Mouse (Mus musculus): Measurements from ENCODE around the gene Hist1h1t. TPM values are rescaled to one million over a fixed set of nuclear protein-coding genes. Genes with fewer than 3 reads are reported as not detected.
A peak's percentile ranks its signal among the peaks of the same experiment; 100 is the strongest.
"Not testable (repeated sequence)": the region's sequence is repeated elsewhere in the genome, so short reads cannot be mapped to it uniquely, and the experiment has no call there.

Gene Hist1h1t
- polyA plus RNA-seq (2014; fragmentation: Nextera tagmentation; extraction: Ambion mirVana), result 0.27 TPM in 1 of 2 replicates, not detected in the other

- H3K27ac ChIP-seq (ENCODE audit: low read depth), result no peak within 1 kb of the TSS
Measured at GRCm38 (mm10) chr13:23695514-23695913, at the start of gene Hist1h1t. TSS of gene Hist1h1t (plus strand) at chr13:23695814.

GRCm38 (mm10) chr13:23659636-23660366 is 35.8 kb upstream of the Hist1h1t start:
- DNase-seq (ENCODE audit: low spot score), result no peak
- Histone ChIP-seq H3K27me3 (replicated peaks; ENCODE audit: control insufficient read depth, insufficient read depth, low read length) (no peaks in the 10 kb centered on the region), H3K36me3 (ENCODE audit: control insufficient read depth, insufficient read depth, low read length) (no peaks in the 10 kb centered on the region), H3K4me1 (replicated peaks; ENCODE audit: control insufficient read depth, insufficient read depth, low read length) (no peaks in the 10 kb centered on the region), H3K9me3 (ENCODE audit: control insufficient read depth, low read length) (no peaks in the 10 kb centered on the region), H3K4me2 (ENCODE audit: low read length) (no peak overlapping the region), H3K4me3 (ENCODE audit: low read depth, low read length) (no peak overlapping the region), H3K9ac (ENCODE audit: low read length) (no peak overlapping the region), H3K27ac (ENCODE audit: low read depth) (no peak overlapping the region)
- ATAC-seq (replicated peaks; ENCODE audit: low FRiP score, low TSS enrichment, low read depth), result no peak
- 67% methylated on average over 6 of the region's 6 CpGs for WGBS

More at GRCm38 (mm10) chr13:23695514-23695913, at the start of gene Hist1h1t:
- Histone ChIP-seq H3K36me3 (ENCODE audit: control insufficient read depth, insufficient read depth, low read length) (no peaks in the 10 kb centered on the region), H3K9ac (ENCODE audit: low read length) (no peak within 1 kb of the TSS), H3K27me3 (replicated peaks; ENCODE audit: control insufficient read depth, insufficient read depth, low read length) (no peaks in the 10 kb centered on the region), H3K4me3 (ENCODE audit: low read depth, low read length) (no peak within 1 kb of the TSS), H3K9me3 (ENCODE audit: control insufficient read depth, low read length) (no peaks in the 10 kb centered on the region), H3K4me1 (replicated peaks; ENCODE audit: control insufficient read depth, insufficient read depth, low read length) (peaks cover 13% of the 10 kb centered on the region; the same call in 1 of the 2 replicates), H3K4me2 (ENCODE audit: low read length) (no peak within 1 kb of the TSS)
- 48% methylated on average over 13 of the region's 13 CpGs for WGBS
- DNase-seq (ENCODE audit: low spot score), result no peak
- no peak for ATAC-seq (replicated peaks; ENCODE audit: low FRiP score, low TSS enrichment, low read depth)

GRCm38 (mm10) chr13:23662536-23662935 is 33.1 kb upstream of the Hist1h1t start:
- 59% methylated on average over 3 of the region's 3 CpGs for WGBS
- Histone ChIP-seq H3K36me3 (ENCODE audit: control insufficient read depth, insufficient read depth, low read length) (no peaks in the 10 kb centered on the region), H3K27ac (ENCODE audit: low read depth) (no peak overlapping the region), H3K4me2 (ENCODE audit: low read length) (no peak overlapping the region), H3K4me1 (replicated peaks; ENCODE audit: control insufficient read depth, insufficient read depth, low read length) (no peaks in the 10 kb centered on the region), H3K4me3 (ENCODE audit: low read depth, low read length) (no peak overlapping the region), H3K27me3 (replicated peaks; ENCODE audit: control insufficient read depth, insufficient read depth, low read length) (no peaks in the 10 kb centered on the region), H3K9ac (ENCODE audit: low read length) (no peak overlapping the region), H3K9me3 (ENCODE audit: control insufficient read depth, low read length) (no peaks in the 10 kb centered on the region)
- DNase-seq (ENCODE audit: low spot score) (no peak), ATAC-seq (replicated peaks; ENCODE audit: low FRiP score, low TSS enrichment, low read depth) (no peak)

GRCm38 (mm10) chr13:23681990-23682582 is 13.5 kb upstream of the Hist1h1t start:
- Histone ChIP-seq H3K4me1 (replicated peaks; ENCODE audit: control insufficient read depth, insufficient read depth, low read length) (peaks cover 4% of the 10 kb centered on the region; the same call in 1 of the 2 replicates), H3K36me3 (ENCODE audit: control insufficient read depth, insufficient read depth, low read length) (no peaks in the 10 kb centered on the region), H3K9ac (ENCODE audit: low read length) (no peak overlapping the region), H3K9me3 (ENCODE audit: control insufficient read depth, low read length) (no peaks in the 10 kb centered on the region), H3K4me2 (ENCODE audit: low read length) (0 out of 2 replicates have a peak overlapping the region, but pooled peaks have one; percentile 49), H3K27ac (ENCODE audit: low read depth) (peak overlapping the region; percentile 99; the same call in 1 of the 2 replicates), H3K4me3 (ENCODE audit: low read depth, low read length) (no peak overlapping the region; the same call in 1 of the 2 replicates), H3K27me3 (replicated peaks; ENCODE audit: control insufficient read depth, insufficient read depth, low read length) (no peaks in the 10 kb centered on the region)
- ATAC-seq (replicated peaks; ENCODE audit: low FRiP score, low TSS enrichment, low read depth) (no peak), DNase-seq (ENCODE audit: low spot score) (no peak)
- 78% methylated on average over 6 of the region's 6 CpGs for WGBS

- H3K4me1 ChIP-seq (replicated peaks; ENCODE audit: control insufficient read depth, insufficient read depth, low read length), result peaks cover 4% of the 10 kb centered on the region; the same call in 1 of the 2 replicates
- H3K9ac ChIP-seq (ENCODE audit: low read length), result peak overlapping the region; percentile 55
- ATAC-seq (replicated peaks; ENCODE audit: low FRiP score, low TSS enrichment, low read depth), result no peak
- DNase-seq (ENCODE audit: low spot score), result peak; percentile 76
- peak overlapping the region; percentile 99 for H3K27ac ChIP-seq (ENCODE audit: low read depth)
- H3K27me3 ChIP-seq (replicated peaks; ENCODE audit: control insufficient read depth, insufficient read depth, low read length), result no peaks in the 10 kb centered on the region
- H3K4me2 ChIP-seq (ENCODE audit: low read length), result peak overlapping the region; percentile 49
- H3K4me3 ChIP-seq (ENCODE audit: low read depth, low read length), result peak overlapping the region; percentile 45
- 21% methylated on average over 1 of the region's 1 CpGs for WGBS
- no peaks in the 10 kb centered on the region for H3K36me3 ChIP-seq (ENCODE audit: control insufficient read depth, insufficient read depth, low read length)
- H3K9me3 ChIP-seq (ENCODE audit: control insufficient read depth, low read length), result no peaks in the 10 kb centered on the region
Measured at GRCm38 (mm10) chr13:23682623-23682946, 13.0 kb upstream of the Hist1h1t start.

- peak; percentile 33; the same call in 1 of the 2 replicates for ATAC-seq (replicated peaks; ENCODE audit: low FRiP score, low TSS enrichment, low read depth)
- Histone ChIP-seq H3K4me3 (ENCODE audit: low read depth, low read length) (peak overlapping the region; percentile 45), H3K27ac (ENCODE audit: low read depth) (peak overlapping the region; percentile 99), H3K9ac (ENCODE audit: low read length) (peak overlapping the region; percentile 55), H3K4me2 (ENCODE audit: low read length) (peak overlapping the region; percentile 49)
- not testable (repeated sequence) for H3K9me3 ChIP-seq (ENCODE audit: control insufficient read depth, low read length); H3K4me1 ChIP-seq (replicated peaks; ENCODE audit: control insufficient read depth, insufficient read depth, low read length); H3K36me3 ChIP-seq (ENCODE audit: control insufficient read depth, insufficient read depth, low read length); H3K27me3 ChIP-seq (replicated peaks; ENCODE audit: control insufficient read depth, insufficient read depth, low read length); DNase-seq (ENCODE audit: low spot score)
- WGBS, result 12% methylated on average over 12 of the region's 30 CpGs
Measured at GRCm38 (mm10) chr13:23682947-23683754, 12.5 kb upstream of the Hist1h1t start.

GRCm38 (mm10) chr13:23683755-23684281 is 11.8 kb upstream of the Hist1h1t start, which contains the start of the genes Hist1h2ac and Hist1h2bc:
TSS of gene Hist1h2ac (minus strand) at chr13:23683948.
TSS of gene Hist1h2bc (plus strand) at chr13:23684199.
- peak within 1 kb of the TSS; percentile 99 for H3K27ac ChIP-seq (ENCODE audit: low read depth)
- no peaks in the 10 kb centered on the region for H3K36me3 ChIP-seq (ENCODE audit: control insufficient read depth, insufficient read depth, low read length)
- no peaks in the 10 kb centered on the region for H3K27me3 ChIP-seq (replicated peaks; ENCODE audit: control insufficient read depth, insufficient read depth, low read length)
- DNase-seq (ENCODE audit: low spot score) (peak; percentile 94), ATAC-seq (replicated peaks; ENCODE audit: low FRiP score, low TSS enrichment, low read depth) (peak; percentile 98)
- whole genome bisulfite sequencing, result 0% methylated on average over 32 of the region's 32 CpGs
- peak within 1 kb of the TSS; percentile 72 for H3K4me2 ChIP-seq (ENCODE audit: low read length)
- H3K4me1 ChIP-seq (replicated peaks; ENCODE audit: control insufficient read depth, insufficient read depth, low read length), result peaks cover 4% of the 10 kb centered on the region; the same call in 1 of the 2 replicates
- peak within 1 kb of the TSS; percentile 82 for H3K9ac ChIP-seq (ENCODE audit: low read length)
- peak within 1 kb of the TSS; percentile 46 for H3K4me3 ChIP-seq (ENCODE audit: low read depth, low read length)
- no peaks in the 10 kb centered on the region for H3K9me3 ChIP-seq (ENCODE audit: control insufficient read depth, low read length)

- H3K4me1 ChIP-seq (replicated peaks; ENCODE audit: control insufficient read depth, insufficient read depth, low read length); H3K36me3 ChIP-seq (ENCODE audit: control insufficient read depth, insufficient read depth, low read length); H3K27me3 ChIP-seq (replicated peaks; ENCODE audit: control insufficient read depth, insufficient read depth, low read length); H3K9me3 ChIP-seq (ENCODE audit: control insufficient read depth, low read length): not testable (repeated sequence)
- H3K9ac ChIP-seq (ENCODE audit: low read length), result peak overlapping the region; percentile 82
- peak overlapping the region; percentile 46 for H3K4me3 ChIP-seq (ENCODE audit: low read depth, low read length)
- 0% methylated on average over 11 of the region's 37 CpGs for WGBS
- H3K27ac ChIP-seq (ENCODE audit: low read depth), result peak overlapping the region; percentile 99
- DNase-seq (ENCODE audit: low spot score) (peak; percentile 85), ATAC-seq (replicated peaks; ENCODE audit: low FRiP score, low TSS enrichment, low read depth) (peak; percentile 14)
- peak overlapping the region; percentile 72 for H3K4me2 ChIP-seq (ENCODE audit: low read length)
Measured at GRCm38 (mm10) chr13:23684295-23684945, 11.2 kb upstream of the Hist1h1t start.
